Mouse (Mus musculus) liver, embryonic 13.5 days (tissue): ENCODE measurements around the gene Wdr18. TPM values are rescaled to one million over a fixed set of nuclear protein-coding genes. Genes with fewer than 3 reads are reported as not detected.
"Not testable (repeated sequence)": the region's sequence is repeated elsewhere in the genome, so short reads cannot be mapped to it uniquely, and the experiment has no call there.

ENCODE experiments used
- ATAC-seq: fragments of 200-750 bp; cut with Nextera tagmentation; 2 replicates; pipeline ENCODE4 v1.8.0; 2017; ENCODE audit warnings: low read depth, mild to moderate bottlenecking, moderate number of reproducible peaks, moderate library complexity
- DNase-seq: peaks from one replicate; pipeline ENCODE4 v3.0.0; 2022
- H3K27ac ChIP-seq: fragments of 300-500 bp; sonication (generic); 2 replicates; pipeline ENCODE4 v1.5.1; 2015; ENCODE audit warnings: moderate library complexity, mild to moderate bottlenecking, inconsistent platforms
- H3K27me3 ChIP-seq: fragments of 300-500 bp; sonication (generic); 2 replicates; pipeline ENCODE4 v1.6.1; 2015; ENCODE audit warnings: mild to moderate bottlenecking, inconsistent platforms
- H3K36me3 ChIP-seq: fragments of 300-500 bp; sonication (generic); 2 replicates; pipeline ENCODE4 v1.6.1; 2015; ENCODE audit warnings: mild to moderate bottlenecking, inconsistent platforms
- H3K4me1 ChIP-seq: fragments of 300-500 bp; sonication (generic); replicated peaks from 2 replicates; pipeline ENCODE4 v1.6.1; 2015; ENCODE audit warnings: inconsistent platforms
- H3K4me2 ChIP-seq: fragments of 300-500 bp; sonication (generic); 2 replicates; pipeline ENCODE4 v1.6.1; 2015; ENCODE audit warnings: inconsistent platforms, mild to moderate bottlenecking, moderate library complexity
- H3K4me3 ChIP-seq: fragments of 300-500 bp; sonication (generic); replicated peaks from 2 replicates; pipeline ENCODE4 v1.5.1; 2015; ENCODE audit warnings: mild to moderate bottlenecking, inconsistent platforms
- H3K9ac ChIP-seq: fragments of 300-500 bp; sonication (generic); 2 replicates; pipeline ENCODE4 v1.6.1; 2015; ENCODE audit warnings: mild to moderate bottlenecking, inconsistent platforms
- H3K9me3 ChIP-seq: fragments of 300-500 bp; sonication (generic); replicated peaks from 2 replicates; pipeline ENCODE4 v1.6.1; 2016; ENCODE audit warnings: inconsistent platforms
- WGBS: fragments of 180-500 bp; shearing (Covaris S2); methylation state at CpG from one replicate; pipeline ENCODE4 v1.1.7; 2015; ENCODE audit not compliant: insufficient replicate concordance; 5-methylcytosine and 5-hydroxymethylcytosine counted together
- polyA plus RNA-seq: library from polyadenylated mRNA; unstranded; fragments of >200 nt; fragmentation: Nextera tagmentation; extraction: Ambion mirVana; gene quantifications from 2 replicates; pipeline ENCODE4 v1.2.1, GENCODE M21; 2015

Wdr18 gene
- polyA plus RNA-seq, 1 experiment from 2014 or later = 78.2 TPM

GRCm38 (mm10) chr10:79955691-79956090 is 4.3 kb upstream of the Wdr18 start:
- H3K36me3 ChIP-seq = peaks cover 22% of the 10 kb centered on the region
- no peaks in the 10 kb centered on the region for H3K27me3 ChIP-seq
- 69% methylated on average over 9 of the region's 9 CpGs for WGBS
- ATAC-seq (no peak), DNase-seq (no peak)
- no peaks in the 10 kb centered on the region for H3K9me3 ChIP-seq
- H3K4me2 ChIP-seq = no peak overlapping the region
- H3K4me1 ChIP-seq = peaks cover 32% of the 10 kb centered on the region
- H3K4me3 ChIP-seq = no peak overlapping the region
- H3K9ac ChIP-seq = no peak overlapping the region
- no peak overlapping the region; the same call in 1 of the 2 replicates for H3K27ac ChIP-seq

GRCm38 (mm10) chr10:79956643-79957154 is 3.3 kb upstream of the Wdr18 start:
- ATAC-seq = no peak
- DNase-seq = no peak
- peaks cover 42% of the 10 kb centered on the region for H3K4me1 ChIP-seq
- no peak overlapping the region for H3K27ac ChIP-seq
- H3K9me3 ChIP-seq = no peaks in the 10 kb centered on the region
- no peaks in the 10 kb centered on the region for H3K27me3 ChIP-seq
- no peak overlapping the region for H3K4me3 ChIP-seq
- H3K9ac ChIP-seq = no peak overlapping the region; the same call in 1 of the 2 replicates
- no peak overlapping the region for H3K4me2 ChIP-seq
- H3K36me3 ChIP-seq = peaks cover 18% of the 10 kb centered on the region
- WGBS = 32% methylated on average over 4 of the region's 4 CpGs

GRCm38 (mm10) chr10:79958140-79958816 is 1.7 kb upstream of the Wdr18 start:
- peaks cover 24% of the 10 kb centered on the region for H3K36me3 ChIP-seq
- no peak overlapping the region for H3K4me3 ChIP-seq
- H3K9ac ChIP-seq = no peak overlapping the region
- peak overlapping the region; percentile 33 for H3K4me2 ChIP-seq
- no peak for ATAC-seq
- peaks cover 45% of the 10 kb centered on the region for H3K4me1 ChIP-seq
- no peak overlapping the region for H3K27ac ChIP-seq
- peak; percentile 70 for DNase-seq
- 16% methylated on average over 21 of the region's 21 CpGs for WGBS
- no peaks in the 10 kb centered on the region for H3K9me3 ChIP-seq
- no peaks in the 10 kb centered on the region for H3K27me3 ChIP-seq

- not testable (repeated sequence) for H3K9ac ChIP-seq, H3K9me3 ChIP-seq, DNase-seq, H3K27me3 ChIP-seq, ATAC-seq
- peaks cover 36% of the 10 kb centered on the region for H3K4me1 ChIP-seq
- peak overlapping the region; percentile 55 for H3K4me2 ChIP-seq
- H3K4me3 ChIP-seq = peak overlapping the region; percentile 99
- H3K27ac ChIP-seq = peak overlapping the region; percentile 53; the same call in 1 of the 2 replicates
- H3K36me3 ChIP-seq = peaks cover 32% of the 10 kb centered on the region
- WGBS = 27% methylated on average over 10 of the region's 10 CpGs
Observed at GRCm38 (mm10) chr10:79959412-79959811, 540 bp upstream of the Wdr18 start.

- H3K9ac ChIP-seq = peak overlapping the region; percentile 88
- H3K27ac ChIP-seq = peak overlapping the region; percentile 77
- ATAC-seq (no peak), DNase-seq (no peak)
- no peaks in the 10 kb centered on the region for H3K9me3 ChIP-seq
- peaks cover 46% of the 10 kb centered on the region for H3K36me3 ChIP-seq
- peaks cover 36% of the 10 kb centered on the region for H3K4me1 ChIP-seq
- peak overlapping the region; percentile 99 for H3K4me3 ChIP-seq
- WGBS = 9% methylated on average over 10 of the region's 10 CpGs
- no peaks in the 10 kb centered on the region for H3K27me3 ChIP-seq
- H3K4me2 ChIP-seq = peak overlapping the region; percentile 94
Observed at GRCm38 (mm10) chr10:79960671-79961294, 831 bp downstream of the Wdr18 start.

- H3K4me3 ChIP-seq = no peak overlapping the region
- H3K9ac ChIP-seq = no peak overlapping the region
- no peak overlapping the region for H3K4me2 ChIP-seq
- DNase-seq = no peak
- H3K27ac ChIP-seq = no peak overlapping the region
- H3K27me3 ChIP-seq = peaks cover 15% of the 10 kb centered on the region
- H3K4me1 ChIP-seq = peaks cover 21% of the 10 kb centered on the region
- no peaks in the 10 kb centered on the region for H3K9me3 ChIP-seq
- WGBS = 90% methylated on average over 7 of the region's 7 CpGs
- ATAC-seq = no peak
- H3K36me3 ChIP-seq = peaks cover 75% of the 10 kb centered on the region
Observed at GRCm38 (mm10) chr10:79964727-79965126, 4.8 kb downstream of the Wdr18 start.

GRCm38 (mm10) chr10:79965325-79965724 is 5.4 kb downstream of the Wdr18 start:
- DNase-seq = no peak

GRCm38 (mm10) chr10:79966886-79967400 is 7.0 kb downstream of the Wdr18 start:
- H3K36me3 ChIP-seq = peaks cover 67% of the 10 kb centered on the region
- 83% methylated on average over 5 of the region's 5 CpGs for WGBS
- H3K4me3 ChIP-seq = no peak overlapping the region
- ATAC-seq = no peak
- peaks cover 37% of the 10 kb centered on the region for H3K27me3 ChIP-seq
- H3K4me1 ChIP-seq = peaks cover 12% of the 10 kb centered on the region
- DNase-seq = no peak
- H3K9ac ChIP-seq = no peak overlapping the region
- H3K4me2 ChIP-seq = no peak overlapping the region
- H3K9me3 ChIP-seq = no peaks in the 10 kb centered on the region
- no peak overlapping the region for H3K27ac ChIP-seq

More at GRCm38 (mm10) chr10:79965325-79965724, 5.4 kb downstream of the Wdr18 start:
- 82% methylated on average over 5 of the region's 5 CpGs for WGBS
- Histone ChIP-seq H3K4me2 (no peak overlapping the region), H3K9ac (no peak overlapping the region), H3K36me3 (peaks cover 75% of the 10 kb centered on the region), H3K27me3 (peaks cover 21% of the 10 kb centered on the region), H3K4me3 (no peak overlapping the region), H3K9me3 (no peaks in the 10 kb centered on the region), H3K27ac (no peak overlapping the region), H3K4me1 (peaks cover 19% of the 10 kb centered on the region)
- no peak for ATAC-seq

GRCm38 (mm10) chr10:79968181-79968580 is 8.2 kb downstream of the Wdr18 start:
- H3K4me2 ChIP-seq = no peak overlapping the region
- no peak for ATAC-seq
- no peak overlapping the region for H3K9ac ChIP-seq
- no peaks in the 10 kb centered on the region for H3K9me3 ChIP-seq
- H3K27me3 ChIP-seq = peaks cover 49% of the 10 kb centered on the region
- H3K4me1 ChIP-seq = peaks cover 8% of the 10 kb centered on the region
- H3K27ac ChIP-seq = no peak overlapping the region
- WGBS = 71% methylated on average over 1 of the region's 1 CpGs
- no peak for DNase-seq
- peaks cover 55% of the 10 kb centered on the region for H3K36me3 ChIP-seq
- no peak overlapping the region for H3K4me3 ChIP-seq

- Histone ChIP-seq H3K4me1 (peaks cover 8% of the 10 kb centered on the region), H3K4me3 (no peak overlapping the region), H3K9ac (no peak overlapping the region), H3K27ac (no peak overlapping the region), H3K27me3 (peaks cover 55% of the 10 kb centered on the region), H3K36me3 (peaks cover 45% of the 10 kb centered on the region), H3K9me3 (no peaks in the 10 kb centered on the region; the same call in 1 of the 2 replicates), H3K4me2 (no peak overlapping the region)
- 28% methylated on average over 3 of the region's 3 CpGs for WGBS
- ATAC-seq (no peak), DNase-seq (no peak)
Observed at GRCm38 (mm10) chr10:79969124-79969568, 9.2 kb downstream of the Wdr18 start.

- Histone ChIP-seq H3K4me1 (peaks cover 8% of the 10 kb centered on the region), H3K4me3 (peak within 1 kb of the TSS; percentile 32), H3K27ac (no peak within 1 kb of the TSS), H3K36me3 (peaks cover 38% of the 10 kb centered on the region), H3K4me2 (peak within 1 kb of the TSS; percentile 51), H3K9ac (peak within 1 kb of the TSS; percentile 5; the same call in 1 of the 2 replicates), H3K9me3 (peaks cover 4% of the 10 kb centered on the region; the same call in 1 of the 2 replicates), H3K27me3 (peaks cover 55% of the 10 kb centered on the region)
- ATAC-seq (0 out of 2 replicates have a peak, but pooled peaks have one; percentile 9), DNase-seq (no peak)
- 6% methylated on average over 47 of the region's 47 CpGs for WGBS
Observed at GRCm38 (mm10) chr10:79970415-79971182, 10.6 kb downstream of the Wdr18 start, which contains the start of gene Grin3b. Grin3b (plus strand) TSS chr10:79970715.
